Mouse (Mus musculus) MEL (cell line): Measurements from ENCODE around the gene Sap18b. TPM values are rescaled to one million over a fixed set of nuclear protein-coding genes. Genes with fewer than 3 reads are reported as not detected.

Experiments used
- DNase-seq: peaks from one replicate; pipeline ENCODE4 v3.0.0; 2011; ENCODE audit warnings: low read depth, low spot score
- H3K27ac ChIP-seq: 2 replicates; pipeline ENCODE4 v1.5.1; 2012; ENCODE audit warnings: low read depth, mild to moderate bottlenecking, control low read depth, low read length, moderate library complexity; ENCODE audit not compliant: control insufficient read depth
- H3K27me3 ChIP-seq, 2 experiments: fragments of 150-350 bp in 1 of 2; sonication (generic) in 1 of 2; 2 replicates each; pipeline ENCODE4 v1.6.1; 2012; ENCODE audit warnings: low read length in 2 of 2, mild to moderate bottlenecking in 2 of 2, improper control_type of control experiment in 1 of 2, moderate library complexity in 1 of 2; ENCODE audit not compliant: insufficient read depth in 2 of 2, control insufficient read depth in 1 of 2
- H3K36me3 ChIP-seq, 2 experiments: 2 replicates each; pipeline ENCODE4 v1.6.1; 2012 to 2014; ENCODE audit warnings: low read length in 2 of 2, improper control_type of control experiment in 1 of 2, inconsistent platforms in 1 of 2, mild to moderate bottlenecking in 1 of 2; ENCODE audit not compliant: insufficient read depth in 2 of 2, control insufficient read depth in 1 of 2
- H3K4me1 ChIP-seq, 2 experiments: fragments of 150-350 bp in 1 of 2; sonication (generic) in 1 of 2; 2 replicates each; pipeline ENCODE4 v1.6.1; 2012; ENCODE audit warnings: low read length in 2 of 2, improper control_type of control experiment in 1 of 2, mild to moderate bottlenecking in 1 of 2; ENCODE audit not compliant: insufficient read depth in 2 of 2, control insufficient read depth in 1 of 2
- H3K4me3 ChIP-seq, 2 experiments: fragments of 150-350 bp in 1 of 2; sonication (generic) in 1 of 2; 2 replicates each; pipeline ENCODE4 v1.5.1; 2012; ENCODE audit warnings: low read depth in 2 of 2, low read length in 2 of 2, mild to moderate bottlenecking in 2 of 2, moderate library complexity in 2 of 2, control low read depth in 1 of 2, improper control_type of control experiment in 1 of 2; ENCODE audit not compliant: control insufficient read depth in 1 of 2, insufficient read depth in 1 of 2
- H3K79me2 ChIP-seq: 2 replicates; pipeline ENCODE4 v1.6.1; 2012; ENCODE audit warnings: mild to moderate bottlenecking, low read length, moderate library complexity; ENCODE audit not compliant: control insufficient read depth, poor library complexity, insufficient read depth
- H3K9ac ChIP-seq: 2 replicates; pipeline ENCODE4 v1.6.1; 2012; ENCODE audit warnings: low read depth, mild to moderate bottlenecking, control low read depth, low read length, moderate library complexity; ENCODE audit not compliant: control insufficient read depth, poor library complexity, severe bottlenecking
- H3K9me3 ChIP-seq: fragments of 150-350 bp; sonication (generic); replicated peaks from 2 replicates; pipeline ENCODE4 v1.6.1; 2012; ENCODE audit warnings: mild to moderate bottlenecking, low read length, improper control_type of control experiment, moderate library complexity; ENCODE audit not compliant: insufficient read depth
- BHLHE40 ChIP-seq: IDR thresholded peaks from 2 replicates; pipeline ENCODE4 v1.6.1; 2012; ENCODE audit warnings: low read depth, mild to moderate bottlenecking, inconsistent platforms, low read length, improper control_type of control experiment, borderline replicate concordance
- CHD1 ChIP-seq: IDR thresholded peaks from 2 replicates; pipeline ENCODE4 v1.6.1; 2012; ENCODE audit warnings: low read depth, mild to moderate bottlenecking, inconsistent platforms, low read length, improper control_type of control experiment
- CHD2 ChIP-seq: IDR thresholded peaks from 2 replicates; pipeline ENCODE4 v1.6.1; 2011; ENCODE audit warnings: low read length, improper control_type of control experiment
- CTCF ChIP-seq, 3 experiments: IDR thresholded peaks in 2 of 3; conservative IDR thresholded peaks in 1 of 3; 2 replicates each; pipeline ENCODE4 v1.5.1; 2011 to 2012; ENCODE audit warnings: low read length in 3 of 3, low read depth in 2 of 3, mild to moderate bottlenecking in 2 of 3, improper control_type of control experiment in 1 of 3, inconsistent platforms in 1 of 3, mixed read lengths in 1 of 3, moderate library complexity in 1 of 3; ENCODE audit not compliant: control insufficient read depth in 1 of 3, insufficient read depth in 1 of 3, poor library complexity in 1 of 3, severe bottlenecking in 1 of 3
- E2F4 ChIP-seq: IDR thresholded peaks from 2 replicates; pipeline ENCODE4 v1.6.1; 2011; ENCODE audit warnings: low read depth, low read length, improper control_type of control experiment, borderline replicate concordance
- ELF1 ChIP-seq: IDR thresholded peaks from 2 replicates; pipeline ENCODE4 v1.6.1; 2014; ENCODE audit warnings: low read depth, mild to moderate bottlenecking, inconsistent platforms, low read length, improper control_type of control experiment, moderate library complexity
- EP300 ChIP-seq, 2 experiments: IDR thresholded peaks; 2 replicates each; pipeline ENCODE4 v1.6.1; 2011; ENCODE audit warnings: improper control_type of control experiment in 2 of 2, low read length in 2 of 2, low read depth in 1 of 2, mild to moderate bottlenecking in 1 of 2
- ETS1 ChIP-seq: IDR thresholded peaks from 2 replicates; pipeline ENCODE4 v1.6.1; 2012; ENCODE audit warnings: low read depth, mild to moderate bottlenecking, inconsistent platforms, low read length, improper control_type of control experiment, moderate library complexity
- GABPA ChIP-seq: IDR thresholded peaks from 2 replicates; pipeline ENCODE4 v1.6.1; 2012; ENCODE audit warnings: low read depth, mild to moderate bottlenecking, inconsistent platforms, low read length, improper control_type of control experiment, moderate library complexity
- GATA1 ChIP-seq: IDR thresholded peaks from 2 replicates; pipeline ENCODE4 v1.6.1; 2011; ENCODE audit warnings: low read depth, low read length, improper control_type of control experiment
- HCFC1 ChIP-seq: IDR thresholded peaks from 2 replicates; pipeline ENCODE4 v1.6.1; 2012; ENCODE audit warnings: low read depth, mild to moderate bottlenecking, inconsistent platforms, low read length, improper control_type of control experiment, moderate library complexity
- JUND ChIP-seq: IDR thresholded peaks from 2 replicates; pipeline ENCODE4 v1.6.1; 2011; ENCODE audit warnings: low read depth, mild to moderate bottlenecking, improper control_type of control experiment, low read length
- KAT2A ChIP-seq: conservative IDR thresholded peaks from 2 replicates; pipeline ENCODE4 v1.6.1; 2012; ENCODE audit warnings: low read depth, low read length, improper control_type of control experiment, inconsistent platforms
- MAFK ChIP-seq: IDR thresholded peaks from 2 replicates; pipeline ENCODE4 v1.6.1; 2011; ENCODE audit warnings: low read depth, mild to moderate bottlenecking, low read length, improper control_type of control experiment, borderline replicate concordance
- MAX ChIP-seq: IDR thresholded peaks from 2 replicates; pipeline ENCODE4 v1.6.1; 2011; ENCODE audit warnings: low read length, improper control_type of control experiment
- MEF2A ChIP-seq: IDR thresholded peaks from 2 replicates; pipeline ENCODE4 v1.6.1; 2014; ENCODE audit warnings: low read depth, mild to moderate bottlenecking, inconsistent platforms, low read length, improper control_type of control experiment; ENCODE audit not compliant: poor library complexity, insufficient replicate concordance, severe bottlenecking; ENCODE audit errors: extremely low read depth
- MXI1 ChIP-seq: IDR thresholded peaks from 2 replicates; pipeline ENCODE4 v1.6.1; 2011; ENCODE audit warnings: mild to moderate bottlenecking, low read depth, low read length, improper control_type of control experiment
- MYB ChIP-seq: IDR thresholded peaks from 2 replicates; pipeline ENCODE4 v1.6.1; 2011; ENCODE audit warnings: mild to moderate bottlenecking, low read depth, low read length, improper control_type of control experiment
- MYC ChIP-seq: IDR thresholded peaks from 2 replicates; pipeline ENCODE4 v1.6.1; 2011; ENCODE audit warnings: low read depth, mild to moderate bottlenecking, low read length, improper control_type of control experiment, moderate library complexity
- NELFE ChIP-seq: IDR thresholded peaks from 2 replicates; pipeline ENCODE4 v1.6.1; 2011; ENCODE audit warnings: low read depth, low read length, improper control_type of control experiment
- NRF1 ChIP-seq: IDR thresholded peaks from 2 replicates; pipeline ENCODE4 v1.6.1; 2014; ENCODE audit warnings: low read depth, mild to moderate bottlenecking, inconsistent platforms, low read length, improper control_type of control experiment, moderate library complexity; ENCODE audit not compliant: poor library complexity, insufficient read depth, severe bottlenecking
- POLR2A ChIP-seq, 2 experiments: IDR thresholded peaks; 2 replicates each; pipeline ENCODE4 v1.6.1; 2011 to 2012; ENCODE audit warnings: low read length in 2 of 2, mild to moderate bottlenecking in 2 of 2, control low read depth in 1 of 2, improper control_type of control experiment in 1 of 2, low read depth in 1 of 2, moderate library complexity in 1 of 2; ENCODE audit not compliant: control insufficient read depth in 1 of 2, insufficient read depth in 1 of 2, poor library complexity in 1 of 2
- POLR2AphosphoS2 ChIP-seq: IDR thresholded peaks from 2 replicates; pipeline ENCODE4 v1.6.1; 2011; ENCODE audit warnings: low read length, improper control_type of control experiment
- POLR2AphosphoS5 ChIP-seq: IDR thresholded peaks from 2 replicates; pipeline ENCODE4 v1.6.1; 2012; ENCODE audit warnings: low read depth, borderline replicate concordance, mild to moderate bottlenecking, inconsistent platforms, low read length, moderate library complexity, mixed read lengths
- RAD21 ChIP-seq: IDR thresholded peaks from 2 replicates; pipeline ENCODE4 v1.6.1; 2011; ENCODE audit warnings: mild to moderate bottlenecking, low read depth, low read length, improper control_type of control experiment
- RCOR1 ChIP-seq: IDR thresholded peaks from 2 replicates; pipeline ENCODE4 v1.6.1; 2012; ENCODE audit warnings: low read depth, mild to moderate bottlenecking, inconsistent platforms, low read length, improper control_type of control experiment
- SIN3A ChIP-seq: IDR thresholded peaks from 2 replicates; pipeline ENCODE4 v1.6.1; 2012; ENCODE audit warnings: low read length, improper control_type of control experiment, inconsistent platforms
- SMC3 ChIP-seq: IDR thresholded peaks from 2 replicates; pipeline ENCODE4 v1.6.1; 2011; ENCODE audit warnings: low read depth, low read length, improper control_type of control experiment
- TAL1 ChIP-seq: IDR thresholded peaks from 2 replicates; pipeline ENCODE4 v1.6.1; 2012; ENCODE audit warnings: mild to moderate bottlenecking, inconsistent platforms, low read length, moderate library complexity, mixed read lengths
- TCF12 ChIP-seq: IDR thresholded peaks from 2 replicates; pipeline ENCODE4 v1.6.1; 2014; ENCODE audit warnings: low read depth, mild to moderate bottlenecking, inconsistent platforms, low read length, improper control_type of control experiment, moderate library complexity
- UBTF ChIP-seq: IDR thresholded peaks from 2 replicates; pipeline ENCODE4 v1.6.1; 2012; ENCODE audit warnings: low read depth, mild to moderate bottlenecking, inconsistent platforms, low read length, improper control_type of control experiment, moderate library complexity, borderline replicate concordance; ENCODE audit not compliant: insufficient read depth
- USF1 ChIP-seq: IDR thresholded peaks from 2 replicates; pipeline ENCODE4 v1.6.1; 2014; ENCODE audit warnings: low read depth, mild to moderate bottlenecking, inconsistent platforms, low read length, improper control_type of control experiment, moderate library complexity
- USF2 ChIP-seq, 2 experiments: IDR thresholded peaks; 2 replicates each; pipeline ENCODE4 v1.6.1; 2011 to 2012; ENCODE audit warnings: improper control_type of control experiment in 2 of 2, low read length in 2 of 2, borderline replicate concordance in 1 of 2, inconsistent platforms in 1 of 2, low read depth in 1 of 2, mild to moderate bottlenecking in 1 of 2; ENCODE audit not compliant: insufficient read depth in 1 of 2
- ZC3H11A ChIP-seq: IDR thresholded peaks from 2 replicates; pipeline ENCODE4 v1.6.1; 2012; ENCODE audit warnings: low read depth, mild to moderate bottlenecking, inconsistent platforms, low read length, improper control_type of control experiment
- ZKSCAN1 ChIP-seq: IDR thresholded peaks from 2 replicates; pipeline ENCODE4 v1.6.1; 2012; ENCODE audit warnings: low read depth, mild to moderate bottlenecking, inconsistent platforms, low read length, improper control_type of control experiment, moderate library complexity
- ZMIZ1 ChIP-seq: IDR thresholded peaks from 2 replicates; pipeline ENCODE4 v1.6.1; 2012; ENCODE audit warnings: low read depth, mild to moderate bottlenecking, inconsistent platforms, low read length, improper control_type of control experiment, moderate library complexity
- ZNF384 ChIP-seq: IDR thresholded peaks from 2 replicates; pipeline ENCODE4 v1.6.1; 2012; ENCODE audit warnings: low read depth, mild to moderate bottlenecking, inconsistent platforms, low read length, improper control_type of control experiment
- polyA plus RNA-seq, 2 experiments: library from polyadenylated mRNA; stranded (reverse) in 1 of 2; unstranded in 1 of 2; fragments of >175 nt in 1 of 2; fragments of >200 nt in 1 of 2; gene quantifications; 2 replicates each; pipeline versions ENCODE4 v1.2.1 to v1.2.4; 2012; ENCODE audit warnings: low replicate concordance in 2 of 2, low read depth in 1 of 2; ENCODE audit not compliant: insufficient read length in 2 of 2, insufficient read depth in 1 of 2, missing spikeins in 1 of 2
- total RNA-seq: library from RNA; depleted of rRNA; stranded (reverse); fragments of 300-350 nt; gene quantifications from 2 replicates; pipeline ENCODE4 v1.2.3, GENCODE M21; 2012

Gene Sap18b
- total and polyA plus RNA-seq, 3 experiments = 182 to 354 TPM; not detected in 1

DNA sequence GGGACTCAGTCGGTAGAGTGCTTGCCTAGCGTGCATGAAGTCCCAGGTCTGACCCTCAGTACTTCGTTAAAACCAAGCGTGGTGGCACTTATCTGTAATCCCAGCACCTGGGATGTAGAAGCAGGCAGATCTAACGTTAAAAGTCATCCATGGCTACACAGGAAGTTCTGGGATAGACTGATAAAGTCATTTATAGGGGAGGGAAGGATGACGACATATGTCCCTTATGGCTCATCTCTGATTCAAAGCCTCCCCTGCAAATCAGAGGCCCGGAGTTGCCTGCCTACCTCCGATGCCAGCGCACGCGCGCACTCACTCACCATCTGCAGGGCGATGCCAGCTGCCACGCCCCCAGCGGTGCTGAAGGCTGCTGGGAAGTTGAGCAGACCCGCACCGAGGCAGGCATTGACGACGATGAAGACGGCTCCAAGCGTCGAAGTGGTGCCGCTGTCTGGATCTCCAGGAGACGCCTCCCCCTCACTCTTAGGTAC lies 23.0 kb downstream of the Sap18b start:
- H3K4me3 ChIP-seq = no peak overlapping the region
- H3K27ac ChIP-seq = no peak overlapping the region
- peak; percentile 80 for DNase-seq
- peaks cover 0 to 9% of the 10 kb centered on the region in 2 experiments; a peak in 2 of 4 replicates for H3K36me3 ChIP-seq
- H3K9me3 ChIP-seq = no peaks in the 10 kb centered on the region
- no peaks in the 10 kb centered on the region for H3K27me3 ChIP-seq
- H3K9ac ChIP-seq = no peak overlapping the region
- peaks cover 4 to 18% of the 10 kb centered on the region in 2 experiments for H3K4me1 ChIP-seq
- peaks cover 1% of the 10 kb centered on the region; the same call in 1 of the 2 replicates for H3K79me2 ChIP-seq
- peak; percentile 95 for TF ChIP-seq TCF12
- TF ChIP-seq ZC3H11A = no peak
- TF ChIP-seq ELF1 = no peak
- no peak for TF ChIP-seq KAT2A
- no peak for TF ChIP-seq JUND
- TF ChIP-seq BHLHE40 = no peak
- TF ChIP-seq USF2 (IDR thresholded peaks at IDR 0.05; ENCODE audit: borderline replicate concordance in 1 of 2, insufficient read depth in 1 of 2, low read depth in 1 of 2, low read length in 2 of 2) = no peak
- TF ChIP-seq HCFC1 = no peak
- no peak for TF ChIP-seq POLR2A (IDR thresholded peaks at IDR 0.05; ENCODE audit: control insufficient read depth in 1 of 2, insufficient read depth in 1 of 2, low read depth in 1 of 2, low read length in 2 of 2, poor library complexity in 1 of 2)
- no peak for TF ChIP-seq NELFE
- peak; percentile 86 for TF ChIP-seq GATA1
- TF ChIP-seq ETS1 = peak; percentile 90
- TF ChIP-seq CHD2 = no peak
- TF ChIP-seq ZKSCAN1 = no peak
- no peak for TF ChIP-seq CTCF (IDR thresholded peaks at IDR 0.05 in 2 of 3, conservative IDR thresholded peaks at IDR 0.05 in 1 of 3; ENCODE audit: control insufficient read depth in 1 of 3, insufficient read depth in 1 of 3, low read depth in 2 of 3, low read length in 3 of 3, poor library complexity in 1 of 3, severe bottlenecking in 1 of 3)
- TF ChIP-seq MXI1 = peak; percentile 49; the same call in 1 of the 2 replicates
- peak; percentile 92 for TF ChIP-seq RCOR1
- TF ChIP-seq CHD1 = no peak
- TF ChIP-seq RAD21 = no peak
- TF ChIP-seq EP300 (IDR thresholded peaks at IDR 0.05; ENCODE audit: low read depth in 1 of 2, low read length in 2 of 2) = peak; percentile 90 to 95
- TF ChIP-seq MYB = peak; percentile 80
- peak; percentile 93 for TF ChIP-seq TAL1
- TF ChIP-seq MYC = peak; percentile 54
- no peak; the same call in 1 of the 2 replicates for TF ChIP-seq MEF2A
- no peak for TF ChIP-seq USF1
- no peak for TF ChIP-seq UBTF
- TF ChIP-seq GABPA = no peak
- TF ChIP-seq NRF1 = peak; percentile 62
- TF ChIP-seq MAX = peak; percentile 42; the same call in 1 of the 2 replicates
- no peak for TF ChIP-seq MAFK
- no peak for TF ChIP-seq SIN3A
- TF ChIP-seq SMC3 = no peak
- TF ChIP-seq ZNF384 = no peak
- TF ChIP-seq POLR2AphosphoS2 = no peak
- TF ChIP-seq ZMIZ1 = no peak
- TF ChIP-seq E2F4 = no peak
- TF ChIP-seq POLR2AphosphoS5 = no peak
